Mouse (Mus musculus) liver, embryonic 14.5 days (tissue): ENCODE measurements at regions not wholly inside any gene's neighbourhood (a gene's known extent, or its start where the extent isn't known, plus 50 kb on each side); places are given as distances from the start of the nearest gene placed in this dataset.

ENCODE experiments used
- CTCF ChIP-seq: IDR thresholded peaks from 2 replicates; pipeline ENCODE4 v1.5.1; 2016; ENCODE audit warnings: antibody characterized with exemption, low read depth, control low read depth
- EP300 ChIP-seq: IDR thresholded peaks from 2 replicates; pipeline ENCODE4 v1.6.1; 2016; ENCODE audit warnings: antibody characterized with exemption, low read depth

DNA sequence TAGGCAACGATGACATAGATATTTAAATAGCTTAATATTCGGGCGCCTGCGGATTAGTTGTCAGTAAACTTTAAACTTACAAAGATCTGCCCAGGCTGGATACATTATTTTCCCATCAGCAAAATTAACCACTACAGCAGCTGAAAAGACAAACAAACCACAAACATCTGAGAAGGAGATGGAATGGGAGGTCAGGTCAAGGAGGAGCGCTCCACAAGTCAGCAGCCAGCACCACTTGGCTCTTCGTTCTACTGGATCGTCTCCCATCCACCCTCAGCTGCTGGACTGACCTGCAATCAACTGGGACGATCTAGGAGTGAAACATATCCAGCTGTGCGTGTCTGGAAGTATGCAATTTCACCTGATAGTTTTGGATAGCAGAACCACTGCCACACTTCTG, 599.3 kb downstream of the Ptprc start:
- TF ChIP-seq CTCF: no peak
- TF ChIP-seq EP300: no peak
